Mouse (Mus musculus) duodenum, adult 2 months (tissue): ENCODE measurements around the gene 3830403N18Rik. TPM values are rescaled to one million over a fixed set of nuclear protein-coding genes. Genes with fewer than 3 reads are reported as not detected.

Experiments used
- polyA plus RNA-seq: library from polyadenylated mRNA; depleted of rRNA; stranded (reverse); fragments of >200 nt; gene quantifications from 2 replicates; pipeline ENCODE4 v1.2.3, GENCODE M21; 2012; ENCODE audit warnings: low replicate concordance; rRNA removed

The 3830403N18Rik gene
- not detected in 2 replicates for polyA plus RNA-seq

GRCm38 (mm10) chrX:56136336-56136909, at the start of gene 3830403N18Rik:
3830403N18Rik (plus strand) TSS chrX:56136572.

Other genes with a start within 250 kb of the 3830403N18Rik start
- gene Gm773, start 76.3 kb downstream of the 3830403N18Rik start, polyA plus RNA-seq = not detected in 2 replicates
- not detected in 2 replicates for gene Zfp449, start 209.8 kb downstream of the 3830403N18Rik start, polyA plus RNA-seq
- gene Smim10l2a, start 238.0 kb downstream of the 3830403N18Rik start, polyA plus RNA-seq = 0.06 and 1.1 TPM in 2 replicates